In the genomic region with DNA sequence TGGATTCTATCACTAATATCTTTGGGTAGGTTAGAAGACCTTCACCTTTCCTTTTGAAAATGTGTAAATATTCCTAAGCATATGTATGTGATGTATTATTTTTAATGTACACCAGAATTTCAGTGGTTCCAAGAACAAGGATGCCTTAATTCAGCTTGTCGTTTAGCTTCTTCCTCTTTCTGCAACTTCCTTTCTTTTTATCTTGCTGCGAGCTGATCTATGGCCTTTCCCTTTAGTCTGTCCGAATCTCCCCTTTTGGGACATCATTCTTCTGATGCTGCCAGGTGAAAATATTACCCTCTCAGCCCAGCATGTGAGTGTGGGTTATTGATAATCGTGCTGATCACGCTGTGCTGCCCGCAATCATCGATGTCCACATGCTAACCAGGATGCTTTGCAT, we compare ENCODE assay signal across 28 mouse cellular contexts. TPM values are rescaled to one million over a fixed set of nuclear protein-coding genes. Genes with fewer than 3 reads are reported as not detected.
"Had no signal": no experiment of that assay in that cellular context is flagged by ENCODE, and none has a peak within 500 bp of the region (broad histone marks: within the 10 kb centered on the region; RNA-seq: fewer than 3 reads in every experiment).

No protein-coding gene starts in this region.

- H3K27ac ChIP-seq: limb, embryonic 10.5 days; limb, embryonic 12.5 days; limb, embryonic 13.5 days; limb, embryonic 15.5 days; liver, embryonic 12.5 days; liver, embryonic 13.5 days; liver, embryonic 14.5 days; liver, embryonic 15.5 days; lung, embryonic 15.5 days; macrophage; midbrain, embryonic 10.5 days; midbrain, embryonic 12.5 days; midbrain, embryonic 13.5 days; midbrain, embryonic 15.5 days had no signal

- H3K9ac ChIP-seq: limb, embryonic 12.5 days; limb, embryonic 13.5 days; limb, embryonic 15.5 days; liver, embryonic 12.5 days; liver, embryonic 13.5 days; liver, embryonic 14.5 days; liver, embryonic 15.5 days; liver, postnatal 0 days; lung, embryonic 14.5 days; lung, embryonic 15.5 days; midbrain, embryonic 12.5 days; midbrain, embryonic 13.5 days; midbrain, embryonic 15.5 days had no signal

- H3K9me3 ChIP-seq: limb, embryonic 10.5 days; limb, embryonic 12.5 days; limb, embryonic 13.5 days; limb, embryonic 15.5 days; liver, embryonic 12.5 days; liver, embryonic 13.5 days; liver, embryonic 15.5 days; lung, embryonic 15.5 days; megakaryocyte, embryonic 14.5 days; midbrain, embryonic 10.5 days; midbrain, embryonic 12.5 days; midbrain, embryonic 13.5 days; midbrain, embryonic 15.5 days had no signal

- H3K4me1 ChIP-seq: limb, embryonic 10.5 days; limb, embryonic 12.5 days; limb, embryonic 13.5 days; limb, embryonic 15.5 days; lung, embryonic 15.5 days; midbrain, embryonic 10.5 days; midbrain, embryonic 12.5 days; midbrain, embryonic 13.5 days; midbrain, embryonic 15.5 days had no signal

- H3K4me3 ChIP-seq: limb, embryonic 10.5 days; limb, embryonic 12.5 days; limb, embryonic 13.5 days; limb, embryonic 15.5 days; liver, embryonic 12.5 days; liver, embryonic 13.5 days; liver, embryonic 15.5 days; lung, embryonic 15.5 days; megakaryocyte, embryonic 14.5 days; midbrain, embryonic 10.5 days; midbrain, embryonic 12.5 days; midbrain, embryonic 13.5 days; midbrain, embryonic 15.5 days; myocyte had no signal

- DNase-seq: left cerebral cortex, postnatal 4 days; liver; liver, embryonic 13.5 days; liver, postnatal 0 days; lung, adult 18-20 months; lung, adult 2 months; lung, embryonic 14.5 days; lung, postnatal 10 days; lung, postnatal 14 days; lung, postnatal 36 days; lung, postnatal 4 days; midbrain, embryonic 14.5 days had no signal

- H3K27me3 ChIP-seq: limb, embryonic 12.5 days; limb, embryonic 13.5 days; limb, embryonic 15.5 days; liver, embryonic 12.5 days; liver, embryonic 13.5 days; liver, embryonic 15.5 days; lung, embryonic 15.5 days; megakaryocyte, embryonic 14.5 days; midbrain, embryonic 12.5 days; midbrain, embryonic 13.5 days; midbrain, embryonic 15.5 days had no signal

RNA-seq across cellular contexts. Expression of a gene that starts 28.6 kb away (rescaled TPM):
- total RNA-seq: midbrain, postnatal 0 days had no signal
